Mouse (Mus musculus) forebrain, embryonic 16.5 days (tissue): Measurements from ENCODE around the gene Pdss2. TPM values are rescaled to one million over a fixed set of nuclear protein-coding genes. Genes with fewer than 3 reads are reported as not detected.

Experiments
- ATAC-seq: fragments of 200-750 bp; cut with Nextera tagmentation; 2 replicates; pipeline ENCODE4 v1.8.0; 2017; ENCODE audit warnings: mild to moderate bottlenecking, moderate library complexity
- H3K27ac ChIP-seq: fragments of 300-500 bp; sonication (generic); 2 replicates; pipeline ENCODE4 v1.5.1; 2014; ENCODE audit warnings: low read length, control low read depth
- H3K27me3 ChIP-seq: fragments of 300-500 bp; sonication (generic); replicated peaks from 2 replicates; pipeline ENCODE4 v1.6.1; 2014; ENCODE audit warnings: low read length; ENCODE audit not compliant: control insufficient read depth, insufficient read depth
- H3K36me3 ChIP-seq: fragments of 300-500 bp; sonication (generic); 2 replicates; pipeline ENCODE4 v1.6.1; 2014; ENCODE audit not compliant: control insufficient read depth, insufficient read depth
- H3K4me1 ChIP-seq: fragments of 300-500 bp; sonication (generic); replicated peaks from 2 replicates; pipeline ENCODE4 v1.6.1; 2014; ENCODE audit warnings: low read length; ENCODE audit not compliant: control insufficient read depth, insufficient read depth
- H3K4me2 ChIP-seq: fragments of 300-500 bp; sonication (generic); 2 replicates; pipeline ENCODE4 v1.6.1; 2014; ENCODE audit warnings: mild to moderate bottlenecking, low read length, control low read depth
- H3K4me3 ChIP-seq: fragments of 300-500 bp; sonication (generic); replicated peaks from 2 replicates; pipeline ENCODE4 v1.5.1; 2014; ENCODE audit warnings: mild to moderate bottlenecking, low read length, control low read depth
- H3K9ac ChIP-seq: fragments of 300-500 bp; sonication (generic); replicated peaks from 2 replicates; pipeline ENCODE4 v1.6.1; 2014; ENCODE audit warnings: low read depth, low read length, control low read depth
- H3K9me3 ChIP-seq: fragments of 300-500 bp; sonication (generic); 2 replicates; pipeline ENCODE4 v1.6.1; 2016; ENCODE audit warnings: low read length; ENCODE audit not compliant: control insufficient read depth
- WGBS: fragments of 180-500 bp; shearing (Covaris S2); extraction: QIAGEN DNeasy Blood & Tissue Kit; methylation state at CpG from one replicate; pipeline ENCODE4 v1.1.7; 2014; 5-methylcytosine and 5-hydroxymethylcytosine counted together
- polyA plus RNA-seq: library from polyadenylated mRNA; unstranded; fragments of >200 nt; fragmentation: Nextera tagmentation; extraction: Ambion mirVana; gene quantifications from 2 replicates; pipeline ENCODE4 v1.2.1, GENCODE M21; 2015

Gene Pdss2
- polyA plus RNA-seq, 1 experiment from 2014 or later: 17.7 TPM

- Histone ChIP-seq H3K36me3 (no peaks in the 10 kb centered on the region), H3K27me3 (no peaks in the 10 kb centered on the region), H3K4me1 (peaks cover under 1% of the 10 kb centered on the region), H3K9ac (no peak overlapping the region), H3K4me3 (no peak overlapping the region), H3K4me2 (no peak overlapping the region), H3K27ac (no peak overlapping the region), H3K9me3 (peaks cover 3% of the 10 kb centered on the region)
- no peak for ATAC-seq
- 87% methylated on average over 4 of the region's 4 CpGs for WGBS
Measured at GRCm38 (mm10) chr10:43434326-43434725, 213.0 kb downstream of the Pdss2 start.

- Histone ChIP-seq H3K36me3 (no peaks in the 10 kb centered on the region), H3K27ac (no peak overlapping the region), H3K4me2 (no peak overlapping the region), H3K9ac (no peak overlapping the region), H3K27me3 (no peaks in the 10 kb centered on the region), H3K4me3 (no peak overlapping the region), H3K4me1 (peaks cover 10% of the 10 kb centered on the region), H3K9me3 (peaks cover under 1% of the 10 kb centered on the region)
- ATAC-seq: no peak
- 97% methylated on average over 3 of the region's 3 CpGs for WGBS
Measured at GRCm38 (mm10) chr10:43435757-43436156, 214.5 kb downstream of the Pdss2 start.

GRCm38 (mm10) chr10:43439492-43439941 lies 218.2 kb downstream of the Pdss2 start:
- Histone ChIP-seq H3K27ac (peak overlapping the region; percentile 59), H3K4me2 (no peak overlapping the region), H3K4me1 (peaks cover 10% of the 10 kb centered on the region), H3K9me3 (no peaks in the 10 kb centered on the region; the same call in 1 of the 2 replicates), H3K4me3 (no peak overlapping the region), H3K9ac (0 out of 2 replicates have a peak overlapping the region, but pooled peaks have one; percentile 11), H3K36me3 (no peaks in the 10 kb centered on the region), H3K27me3 (no peaks in the 10 kb centered on the region)
- WGBS: 3% methylated on average over 7 of the region's 7 CpGs
- ATAC-seq: peak; percentile 62

GRCm38 (mm10) chr10:43440050-43440449 lies 218.8 kb downstream of the Pdss2 start:
- WGBS: 13% methylated on average over 13 of the region's 13 CpGs
- ATAC-seq: peak; percentile 14; the same call in 1 of the 2 replicates
- H3K9ac ChIP-seq: no peak overlapping the region
- H3K4me3 ChIP-seq: no peak overlapping the region
- H3K4me1 ChIP-seq: peaks cover 10% of the 10 kb centered on the region
- H3K9me3 ChIP-seq: no peaks in the 10 kb centered on the region; the same call in 1 of the 2 replicates
- H3K27ac ChIP-seq: peak overlapping the region; percentile 24; the same call in 1 of the 2 replicates
- no peaks in the 10 kb centered on the region for H3K36me3 ChIP-seq
- H3K27me3 ChIP-seq: no peaks in the 10 kb centered on the region
- no peak overlapping the region for H3K4me2 ChIP-seq

DNA sequence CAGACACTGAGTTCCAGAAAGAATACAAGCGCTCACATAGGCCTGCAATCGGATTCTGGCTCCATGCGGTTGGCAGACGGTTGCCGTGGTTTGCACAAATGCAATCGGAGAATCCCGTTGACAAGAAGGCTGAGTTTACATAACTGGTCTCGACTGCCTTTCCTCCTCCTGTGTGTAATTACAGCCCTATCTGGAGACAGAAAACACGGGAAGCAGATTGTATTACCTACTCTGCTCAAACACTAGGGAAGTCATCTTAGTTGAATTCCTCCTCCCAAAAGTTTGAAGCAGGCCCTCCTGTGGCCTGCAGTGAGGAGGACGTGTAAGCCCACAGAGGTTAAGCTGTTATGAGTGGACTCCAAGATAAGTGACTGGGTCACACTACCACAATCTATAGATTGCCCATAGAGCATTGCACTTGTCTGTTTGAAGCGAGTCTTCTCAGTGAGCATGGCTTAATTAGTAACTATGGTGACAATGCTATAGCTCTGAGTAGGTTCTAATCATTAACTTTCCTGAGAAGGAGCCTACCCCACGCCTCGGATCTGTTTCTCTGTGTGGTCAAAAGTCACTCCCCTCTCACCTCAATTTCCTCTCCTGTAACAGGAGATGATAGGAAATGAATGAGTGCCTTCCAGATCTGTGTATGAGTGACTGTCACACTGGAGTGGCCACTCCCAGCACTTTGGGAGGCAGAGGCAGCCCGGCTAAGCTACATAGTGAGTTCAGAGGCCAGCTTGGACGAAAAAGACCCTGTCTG lies 219.9 kb downstream of the Pdss2 start:
- no peaks in the 10 kb centered on the region for H3K9me3 ChIP-seq
- 62% methylated on average over 15 of the region's 15 CpGs for WGBS
- H3K4me3 ChIP-seq: no peak overlapping the region
- H3K27me3 ChIP-seq: no peaks in the 10 kb centered on the region
- peaks cover 10% of the 10 kb centered on the region for H3K4me1 ChIP-seq
- H3K36me3 ChIP-seq: no peaks in the 10 kb centered on the region
- no peak overlapping the region for H3K4me2 ChIP-seq
- no peak overlapping the region for H3K27ac ChIP-seq
- H3K9ac ChIP-seq: no peak overlapping the region
- no peak for ATAC-seq

DNA sequence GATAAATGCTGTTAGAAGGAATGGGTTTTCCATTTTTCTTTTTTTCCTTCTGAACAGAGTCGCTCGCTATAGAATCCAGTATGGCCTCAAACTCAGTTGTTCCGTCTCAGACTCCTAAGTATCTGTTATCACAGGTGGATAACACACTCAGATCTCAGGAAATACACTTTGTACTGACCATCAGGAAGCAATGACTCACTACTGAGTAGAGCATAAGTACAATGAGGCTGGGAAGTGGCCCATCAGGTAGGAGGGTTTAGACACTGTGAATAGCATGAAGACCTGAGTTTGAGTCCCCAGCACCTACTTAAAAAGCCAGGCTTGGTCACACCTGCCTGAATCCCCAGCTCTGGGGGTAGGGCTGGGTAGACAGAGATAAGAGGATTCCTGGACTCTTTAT lies 227.4 kb downstream of the Pdss2 start:
- Histone ChIP-seq H3K27me3 (no peaks in the 10 kb centered on the region), H3K27ac (no peak overlapping the region), H3K9me3 (no peaks in the 10 kb centered on the region), H3K4me2 (no peak overlapping the region), H3K4me3 (no peak overlapping the region), H3K9ac (no peak overlapping the region), H3K4me1 (peaks cover 8% of the 10 kb centered on the region), H3K36me3 (no peaks in the 10 kb centered on the region)
- ATAC-seq: no peak
- WGBS: 97% methylated on average over 3 of the region's 3 CpGs

DNA sequence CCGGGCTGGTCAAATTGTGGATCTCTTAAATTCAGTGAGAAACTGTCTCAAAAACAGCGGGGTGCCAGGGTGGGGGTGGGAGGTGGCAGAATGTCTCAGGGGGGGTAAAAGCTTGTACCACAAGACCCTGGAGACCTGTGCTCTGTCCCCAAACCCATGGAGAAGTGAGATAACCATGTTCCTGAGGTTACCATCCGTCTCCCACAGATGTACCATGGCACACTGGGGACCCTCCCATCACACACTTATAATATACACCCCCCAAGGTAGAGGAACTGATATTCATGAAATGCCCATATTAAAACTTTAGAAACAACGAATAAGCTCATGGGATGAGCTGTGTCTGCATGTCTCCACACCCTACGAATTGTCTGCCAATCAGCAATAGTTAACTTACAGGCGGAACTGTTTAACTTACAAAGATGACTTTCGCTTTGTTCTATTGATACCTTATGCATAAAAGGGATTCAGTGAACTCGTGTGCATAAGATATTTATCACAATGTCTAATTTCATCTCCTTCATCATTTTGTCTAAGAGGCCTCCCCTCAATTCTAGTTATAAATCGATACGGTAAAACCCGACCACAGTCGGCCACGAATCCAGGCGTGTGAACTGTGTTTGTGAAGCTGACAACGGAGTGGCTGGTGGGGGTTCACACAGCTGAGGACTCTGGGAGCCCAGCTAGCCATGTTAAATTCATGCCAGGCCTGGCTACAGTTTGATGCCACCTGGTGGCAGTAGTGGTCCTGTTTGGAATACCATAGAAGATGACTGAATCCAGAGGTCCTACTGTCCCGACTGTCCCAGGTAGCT lies 230.8 kb downstream of the Pdss2 start:
- Histone ChIP-seq H3K9ac (peak overlapping the region; percentile 27; the same call in 1 of the 2 replicates), H3K36me3 (no peaks in the 10 kb centered on the region), H3K27me3 (no peaks in the 10 kb centered on the region), H3K27ac (no peak overlapping the region), H3K4me3 (peak overlapping the region; percentile 17; the same call in 1 of the 2 replicates), H3K9me3 (no peaks in the 10 kb centered on the region), H3K4me1 (peaks cover 8% of the 10 kb centered on the region), H3K4me2 (peak overlapping the region; percentile 45)
- WGBS: 27% methylated on average over 16 of the region's 16 CpGs
- ATAC-seq: peak; percentile 94

DNA sequence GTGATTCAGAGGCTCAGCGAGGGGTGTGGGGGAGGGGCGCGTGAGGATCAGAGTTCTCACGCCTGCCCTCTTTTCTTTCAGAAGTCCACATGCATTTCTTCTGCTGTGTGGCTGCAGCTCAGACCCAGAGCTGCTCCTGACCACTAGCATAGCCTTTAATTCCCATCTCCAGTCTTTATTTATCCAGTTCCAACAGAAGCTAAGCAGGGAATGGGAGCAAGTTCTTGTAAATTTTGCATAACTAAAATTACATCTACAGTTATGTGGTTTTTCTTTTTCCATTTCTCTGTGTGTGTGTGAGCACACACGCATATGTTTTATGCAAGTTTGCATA lies 231.3 kb downstream of the Pdss2 start:
- Histone ChIP-seq H3K4me2 (peak overlapping the region; percentile 45), H3K4me1 (peaks cover 8% of the 10 kb centered on the region), H3K9ac (peak overlapping the region; percentile 27; the same call in 1 of the 2 replicates), H3K9me3 (no peaks in the 10 kb centered on the region), H3K4me3 (no peak overlapping the region), H3K27me3 (no peaks in the 10 kb centered on the region), H3K36me3 (no peaks in the 10 kb centered on the region), H3K27ac (no peak overlapping the region)
- no peak for ATAC-seq
- WGBS: 17% methylated on average over 5 of the region's 5 CpGs

- peaks cover 8% of the 10 kb centered on the region for H3K4me1 ChIP-seq
- no peak for ATAC-seq
- no peak overlapping the region for H3K4me2 ChIP-seq
- no peak overlapping the region for H3K9ac ChIP-seq
- H3K27me3 ChIP-seq: no peaks in the 10 kb centered on the region
- no peaks in the 10 kb centered on the region for H3K36me3 ChIP-seq
- 100% methylated on average over 1 of the region's 1 CpGs for WGBS
- no peak overlapping the region for H3K27ac ChIP-seq
- no peaks in the 10 kb centered on the region for H3K9me3 ChIP-seq
- no peak overlapping the region for H3K4me3 ChIP-seq
Measured at GRCm38 (mm10) chr10:43454219-43454618, 232.9 kb downstream of the Pdss2 start.
